Mouse (Mus musculus) testis, adult 2 months (tissue): ENCODE measurements around the gene Hps5.

Experiments
- CTCF ChIP-seq: fragments of 200-500 bp; IDR thresholded peaks from 2 replicates; pipeline ENCODE4 v1.5.1; 2012; ENCODE audit warnings: low read depth, mild to moderate bottlenecking, inconsistent platforms, low read length, moderate library complexity; ENCODE audit not compliant: control insufficient read depth, insufficient read depth, insufficient replicate concordance
- POLR2A ChIP-seq: fragments of 200-500 bp; IDR thresholded peaks from 2 replicates; pipeline ENCODE4 v1.6.1; 2012; ENCODE audit warnings: low read depth, mild to moderate bottlenecking, inconsistent platforms, low read length, moderate library complexity; ENCODE audit not compliant: control insufficient read depth

GRCm38 (mm10) chr7:46738561-46739460 is 57.1 kb downstream of the Hps5 start:
- TF ChIP-seq POLR2A (no peak), CTCF (no peak)
